Mouse (Mus musculus): ENCODE measurements around the gene Mettl16. TPM values are rescaled to one million over a fixed set of nuclear protein-coding genes. Genes with fewer than 3 reads are reported as not detected.

The Mettl16 gene
- total RNA-seq, 2 experiments from 2014 or later, result 22.5 to 24.3 TPM

DNA sequence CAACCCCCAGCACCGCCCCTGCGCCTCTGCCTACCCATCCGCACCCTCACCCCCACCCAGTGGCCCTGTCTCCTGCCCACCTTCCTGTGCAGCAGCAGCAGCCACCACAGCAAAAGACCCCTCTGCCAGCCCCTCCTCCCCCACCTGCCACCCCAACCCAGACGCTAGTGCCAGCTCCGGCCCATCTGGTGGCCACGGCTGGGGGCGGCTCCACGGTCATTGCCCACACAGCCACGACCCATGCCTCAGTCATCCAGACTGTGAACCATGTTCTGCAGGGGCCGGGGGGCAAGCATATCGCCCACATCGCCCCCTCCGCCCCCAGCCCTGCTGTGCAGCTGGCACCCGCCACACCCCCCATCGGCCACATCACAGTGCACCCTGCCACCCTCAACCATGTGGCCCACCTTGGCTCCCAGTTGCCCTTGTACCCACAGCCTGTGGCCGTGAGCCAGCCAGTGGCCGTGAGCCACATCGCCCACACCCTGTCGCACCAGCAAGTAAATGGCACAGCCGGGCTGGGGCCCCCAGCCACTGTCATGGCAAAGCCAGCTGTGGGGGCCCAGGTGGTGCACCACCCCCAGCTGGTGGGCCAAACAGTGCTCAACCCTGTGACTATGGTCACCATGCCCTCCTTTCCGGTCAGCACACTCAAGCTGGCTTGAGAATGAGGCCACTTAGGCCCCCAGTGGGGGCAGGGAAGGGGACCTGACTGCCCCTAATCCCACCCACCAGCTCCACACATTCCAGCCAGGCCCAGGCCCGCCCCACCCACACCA lies 72.2 kb downstream of the Mettl16 start:
- DNase-seq (ENCODE audit: low spot score in 2 of 2), result no peak

DNA sequence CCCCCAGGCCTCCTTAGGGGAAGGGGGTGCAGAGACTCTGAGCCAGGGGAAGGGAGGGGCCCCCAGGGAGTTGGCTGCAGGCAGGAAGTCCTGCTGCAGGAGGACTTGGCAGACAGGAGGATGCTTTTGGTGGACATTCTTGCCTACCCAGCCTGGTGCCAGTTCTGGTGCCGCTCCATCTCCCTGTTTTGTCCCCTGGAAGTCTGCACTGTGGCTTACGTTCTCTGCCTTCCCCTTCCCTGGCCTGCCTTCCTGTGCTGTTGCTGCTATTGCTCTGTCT lies 72.7 kb downstream of the Mettl16 start:
- no peak for DNase-seq (ENCODE audit: low spot score in 2 of 2)

DNA sequence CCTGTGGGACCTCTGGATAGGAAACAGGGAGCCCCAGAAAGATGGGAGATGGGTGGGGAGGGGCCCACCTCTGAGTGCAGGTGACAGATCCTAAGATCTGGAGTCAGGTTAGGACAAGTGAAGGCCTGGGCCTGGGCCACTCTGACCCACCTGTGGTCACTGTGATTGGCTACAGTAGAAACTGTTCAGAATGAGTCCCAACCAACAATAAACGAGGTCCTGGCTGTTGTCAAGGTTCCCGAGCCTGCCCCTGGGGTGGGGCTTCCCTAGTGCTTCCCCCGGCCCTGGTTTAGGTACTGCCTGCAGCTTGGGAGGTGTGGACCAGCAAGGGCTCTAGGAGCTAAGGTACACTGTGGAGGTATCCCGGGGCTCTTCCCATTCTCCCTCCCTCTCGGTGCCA lies 73.1 kb downstream of the Mettl16 start:
- DNase-seq (ENCODE audit: low spot score in 2 of 2), result no peak

DNA sequence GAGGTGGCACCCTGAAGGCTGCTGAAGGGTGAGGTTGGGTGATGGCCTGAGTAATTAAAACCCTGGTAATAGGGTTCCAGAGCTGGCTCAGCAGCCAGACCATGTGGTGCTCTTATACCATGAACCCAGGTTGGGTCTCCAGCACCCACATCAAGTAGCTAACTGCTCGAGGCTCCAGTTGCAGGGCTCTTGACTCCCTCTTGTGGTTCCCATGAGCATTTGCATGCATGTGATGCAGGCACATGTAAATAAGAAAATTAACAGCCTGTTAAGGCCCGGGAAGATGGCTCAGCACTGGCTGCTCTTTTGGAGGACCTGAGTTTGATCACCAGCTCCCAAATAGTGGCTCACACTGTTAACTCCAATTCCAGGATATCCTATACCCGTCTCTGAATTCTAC lies 75.2 kb downstream of the Mettl16 start:
- DNase-seq (ENCODE audit: low spot score in 2 of 2), result no peak

DNA sequence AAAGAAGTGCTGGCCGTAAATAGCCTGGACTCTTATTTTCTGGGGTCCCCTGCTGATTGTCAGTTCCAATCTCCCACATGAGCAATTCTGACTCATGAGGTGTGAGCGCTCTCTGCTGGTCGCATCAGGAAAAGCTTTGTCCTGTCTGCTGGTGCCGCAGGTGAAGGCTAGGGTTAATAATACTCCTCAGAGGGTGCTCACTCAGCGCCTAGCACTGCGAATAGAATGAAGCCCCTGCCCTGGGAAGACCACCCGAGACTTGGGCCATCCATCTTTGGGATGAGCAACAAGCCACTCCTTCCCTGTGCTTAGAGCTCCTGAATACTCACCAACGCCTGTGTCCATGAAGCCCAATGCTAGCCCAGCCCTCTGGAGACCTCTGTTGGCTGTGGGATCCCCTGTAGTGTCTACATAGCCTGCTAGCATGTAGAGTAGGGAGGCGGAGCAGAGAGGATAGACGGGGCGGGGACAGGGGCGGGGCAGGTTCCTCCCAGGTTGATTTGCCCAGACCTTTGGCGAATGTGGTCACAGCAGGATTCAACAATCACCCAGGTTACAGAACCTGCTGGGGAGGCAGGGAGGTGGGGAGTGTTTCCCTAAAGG lies 77.4 kb downstream of the Mettl16 start:
- DNase-seq (ENCODE audit: low spot score in 2 of 2), result peak; percentile 84 to 85

DNA sequence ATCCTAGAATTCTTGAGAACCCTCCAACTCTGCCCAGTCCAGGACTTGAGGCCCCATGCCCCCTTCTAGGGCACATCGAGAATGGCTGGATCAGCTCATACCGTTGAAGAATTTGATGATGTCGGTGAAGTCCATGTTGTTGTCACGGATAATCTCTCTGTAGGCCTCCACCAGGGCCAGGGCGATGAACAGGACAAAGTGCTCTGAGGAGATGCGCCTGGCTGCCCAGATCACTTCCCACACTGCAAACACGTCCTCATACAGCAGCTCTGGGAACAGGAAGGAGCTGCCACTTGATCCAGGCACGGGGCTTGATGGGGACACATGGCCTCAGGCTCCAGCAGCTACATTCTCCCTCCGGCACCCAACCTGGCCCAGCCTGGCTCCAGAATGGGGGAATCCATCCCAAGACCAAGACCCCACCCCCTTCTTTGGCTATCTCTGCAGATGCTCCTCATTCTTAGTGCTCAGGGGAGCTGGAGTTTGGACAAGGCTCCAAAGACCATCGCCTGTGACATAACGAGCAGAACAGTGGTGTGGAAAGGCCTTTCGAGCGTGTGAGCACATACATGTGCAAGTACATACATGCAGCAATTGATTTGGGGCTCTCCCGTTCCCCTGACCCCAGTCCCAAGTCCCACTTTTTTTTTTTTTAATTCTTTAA lies 80.5 kb downstream of the Mettl16 start:
- no peak for DNase-seq (ENCODE audit: low spot score in 2 of 2)

DNA sequence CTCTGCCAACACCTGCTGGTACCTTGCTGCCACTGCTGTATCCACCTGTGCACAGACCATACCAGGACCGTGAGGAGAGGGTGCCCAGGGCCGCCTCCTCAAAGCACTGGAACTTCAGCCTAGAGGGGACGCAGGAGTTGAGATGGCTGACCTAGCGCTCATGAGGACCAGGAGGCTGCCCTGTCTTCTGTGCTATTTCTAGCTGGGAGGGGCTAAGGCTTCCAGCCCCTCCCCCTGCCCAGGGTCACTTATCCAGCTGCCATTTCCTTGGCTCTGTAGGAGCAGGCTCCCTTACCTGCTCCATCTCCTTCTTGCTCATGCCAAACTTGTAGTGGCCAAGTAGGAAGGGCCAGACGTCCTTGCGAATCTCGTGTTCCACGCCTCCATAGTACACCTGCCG lies 87.1 kb downstream of the Mettl16 start:
- DNase-seq (ENCODE audit: low spot score in 2 of 2), result no peak

DNA sequence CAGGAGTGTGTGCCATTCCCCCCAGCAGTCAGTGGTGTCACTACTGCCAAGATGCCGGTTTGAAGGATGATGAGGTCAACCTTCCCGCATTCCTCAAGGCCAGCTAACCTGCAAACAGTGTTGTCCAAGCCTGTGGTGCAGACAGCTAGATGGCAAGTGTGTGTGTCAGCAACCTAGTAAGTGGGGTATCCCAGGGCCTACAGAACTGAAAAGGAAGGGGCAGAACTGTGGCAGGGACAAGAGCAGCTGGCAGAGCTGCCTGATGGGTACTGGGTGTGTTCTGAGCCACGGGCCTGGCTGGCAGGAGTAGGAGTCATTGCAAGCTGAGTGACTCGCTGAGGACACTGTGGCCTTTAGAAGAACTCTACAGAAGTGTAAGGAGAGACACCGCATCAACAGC lies 91.5 kb downstream of the Mettl16 start:
- DNase-seq (ENCODE audit: low spot score in 2 of 2), result no peak

DNA sequence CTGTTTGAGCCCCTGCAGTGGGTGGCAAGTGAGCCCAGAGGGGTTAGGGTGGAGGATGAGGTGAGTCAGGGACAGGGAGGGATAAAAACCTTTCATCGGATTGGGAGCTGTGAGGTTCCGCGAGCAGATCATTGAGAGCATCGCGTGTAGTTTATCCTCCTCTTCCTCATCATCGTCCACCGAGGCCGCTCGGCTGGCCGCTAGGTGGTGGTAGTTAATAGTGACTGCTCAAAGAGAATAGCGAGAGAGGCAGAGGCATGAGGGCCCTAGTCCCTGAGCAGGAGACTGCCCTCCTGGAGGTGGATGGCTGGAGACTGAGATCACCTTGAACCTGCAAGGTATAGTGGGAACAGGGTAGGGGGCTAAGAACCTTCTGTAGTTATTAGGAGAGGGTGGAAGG lies 92.8 kb downstream of the Mettl16 start:
- DNase-seq (ENCODE audit: low spot score in 2 of 2), result peak in 1 of 2 experiments; percentile 66

DNA sequence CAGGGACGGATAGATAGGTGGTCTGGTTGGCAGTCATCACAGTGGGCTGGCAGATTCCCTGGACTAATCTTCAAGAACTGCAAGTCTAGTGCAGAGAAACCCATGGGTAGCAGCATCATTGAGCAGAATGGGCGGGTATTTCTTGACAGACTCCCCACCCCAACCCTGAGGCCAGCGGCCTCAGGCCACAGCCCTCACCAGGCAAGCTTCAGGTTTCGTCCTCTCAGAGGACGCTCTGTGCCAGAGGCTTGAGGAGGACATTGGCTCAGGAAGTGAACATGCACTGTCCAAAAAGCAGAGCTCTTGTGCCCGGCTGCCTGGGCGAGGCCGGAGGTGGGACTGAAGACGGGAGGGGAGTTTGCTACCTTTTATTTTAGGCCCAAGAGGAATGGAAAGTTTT lies 93.8 kb downstream of the Mettl16 start:
- no peak for DNase-seq (ENCODE audit: low spot score in 2 of 2)

DNA sequence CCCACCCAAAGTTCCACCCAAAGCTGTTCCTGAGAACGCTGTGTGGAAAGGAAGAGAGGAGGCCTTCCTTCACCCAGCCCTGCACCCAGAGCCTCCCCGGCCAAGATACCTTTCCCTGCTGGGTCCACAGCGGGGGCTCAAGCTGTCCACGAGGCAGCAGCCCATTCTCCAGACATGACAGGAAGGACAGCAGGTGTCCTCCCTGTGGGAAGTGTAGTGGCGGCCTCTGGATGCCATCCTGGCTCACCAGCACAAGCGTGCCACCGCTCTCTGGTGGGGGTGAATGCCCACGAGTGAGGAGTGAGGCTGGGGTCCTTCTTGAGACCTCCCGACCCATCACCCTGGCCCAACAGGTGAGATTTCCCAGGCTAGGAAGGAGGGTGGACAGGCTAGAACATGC lies 94.6 kb downstream of the Mettl16 start:
- no peak for DNase-seq (ENCODE audit: low spot score in 2 of 2)

DNA sequence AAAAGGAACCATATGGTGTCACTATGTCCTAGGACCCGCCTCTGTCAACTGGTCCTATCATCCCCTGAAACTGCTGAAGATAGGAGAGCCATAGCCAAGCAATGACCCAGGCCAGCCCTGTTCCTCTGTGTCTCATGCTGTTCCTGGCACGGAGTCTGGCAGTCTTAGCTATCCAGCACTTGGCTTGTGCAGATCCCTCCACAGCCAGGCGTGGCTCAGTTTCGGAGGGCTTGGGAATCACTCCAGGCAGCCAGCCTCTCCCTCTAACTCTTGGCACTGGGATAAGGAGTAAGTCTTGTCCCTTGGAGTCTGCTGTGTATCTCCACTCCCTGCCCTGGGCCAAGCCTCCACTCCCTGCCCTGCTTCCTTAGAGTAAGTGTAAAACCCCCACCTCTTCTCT lies 96.0 kb downstream of the Mettl16 start:
- peak; percentile 66 to 74 for DNase-seq (ENCODE audit: low spot score in 2 of 2)

DNA sequence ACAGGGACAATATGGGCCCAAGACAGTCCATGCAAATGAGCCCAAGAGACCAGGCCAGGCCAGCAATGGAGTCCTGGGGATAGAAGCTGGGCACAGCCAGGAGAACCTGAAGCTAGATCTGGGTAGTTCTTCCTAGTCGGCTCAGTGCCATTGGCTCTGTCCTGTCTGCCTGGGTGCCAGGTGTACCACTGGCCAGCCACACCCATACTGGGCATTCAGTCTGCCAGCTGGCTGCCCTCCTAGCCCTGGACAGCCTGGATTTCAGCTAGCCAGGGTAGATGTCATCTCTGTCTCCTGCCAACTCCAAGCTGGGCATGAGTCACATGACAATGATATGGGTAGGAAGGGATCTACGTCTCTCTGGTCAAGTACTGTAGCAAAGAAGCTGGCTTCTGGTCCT lies 96.6 kb downstream of the Mettl16 start:
- peak in 1 of 2 experiments; percentile 45 for DNase-seq (ENCODE audit: low spot score in 2 of 2)

DNA sequence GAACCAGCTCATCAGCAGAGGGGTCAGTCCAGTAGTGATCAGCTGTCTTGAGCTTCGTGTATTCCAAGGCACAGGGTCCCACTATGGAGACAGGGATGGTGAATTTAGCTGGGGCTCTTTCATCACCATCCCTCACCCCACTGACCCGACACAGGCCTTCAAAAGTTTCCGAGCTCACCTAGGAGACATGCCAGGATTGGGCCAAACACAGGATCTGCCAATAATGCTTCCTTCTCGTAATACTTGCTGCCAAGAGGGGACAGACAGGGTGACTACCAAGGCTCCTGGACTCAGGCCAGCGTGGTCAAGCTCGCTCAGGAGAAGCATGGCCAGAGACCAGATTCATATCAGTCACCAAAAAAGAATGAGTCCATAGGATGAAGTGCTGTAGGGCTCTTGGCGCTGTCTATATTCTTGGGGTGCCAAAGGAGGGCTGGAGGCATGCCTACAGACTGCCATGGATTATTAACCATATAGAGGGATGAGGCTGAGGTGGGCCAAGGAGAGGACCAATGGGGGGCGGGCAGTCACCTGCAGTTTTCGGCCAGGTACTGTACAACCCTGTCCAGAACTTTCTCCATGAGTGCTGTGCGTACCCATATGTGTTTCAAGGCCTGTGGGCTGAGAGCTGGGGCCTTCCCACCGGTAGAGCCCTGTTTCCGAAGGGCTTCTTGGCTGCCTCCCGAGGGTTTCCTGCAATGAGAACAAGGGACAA lies 97.6 kb downstream of the Mettl16 start:
- no peak for DNase-seq (ENCODE audit: low spot score in 2 of 2)

DNA sequence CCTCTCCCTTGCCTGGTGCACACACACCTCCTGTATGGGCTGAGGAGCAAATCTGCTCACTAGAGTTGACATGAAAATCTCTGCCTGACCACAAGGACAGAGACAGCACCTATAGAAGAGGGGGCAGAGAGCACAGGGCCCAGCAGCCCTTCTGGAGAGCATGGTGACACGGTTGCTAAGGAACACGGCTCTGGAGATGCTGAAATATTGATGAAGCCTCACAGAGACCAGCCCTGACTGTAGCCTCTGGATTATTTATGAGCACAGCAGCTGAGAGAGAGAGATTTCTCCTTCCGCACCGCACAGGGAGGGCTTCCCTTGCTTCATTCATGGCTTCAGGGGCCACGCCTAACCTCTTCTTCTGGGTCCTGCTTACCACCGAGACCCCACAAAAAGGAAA lies 99.0 kb downstream of the Mettl16 start:
- no peak for DNase-seq (ENCODE audit: low spot score in 2 of 2)

DNA sequence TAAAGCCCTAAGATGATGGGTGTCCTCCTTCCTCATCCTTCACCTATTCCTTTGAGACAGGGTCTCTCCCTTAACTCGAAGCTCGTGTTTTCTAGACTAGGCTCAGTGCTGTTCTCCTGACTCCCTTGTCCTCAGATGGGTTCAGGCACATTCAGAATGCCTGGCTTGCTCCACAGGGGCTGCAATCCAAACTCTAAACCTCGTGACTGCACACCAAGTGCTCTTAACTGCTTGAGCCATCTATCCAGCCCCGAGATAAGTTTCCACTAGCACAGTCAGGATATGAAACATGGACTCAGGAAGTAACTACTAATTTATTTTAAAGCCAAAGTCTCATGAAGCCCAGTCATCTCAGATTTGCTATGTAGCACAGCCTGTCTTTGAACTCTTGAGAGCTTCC lies 99.9 kb downstream of the Mettl16 start:
- DNase-seq (ENCODE audit: low spot score in 2 of 2), result no peak

DNA sequence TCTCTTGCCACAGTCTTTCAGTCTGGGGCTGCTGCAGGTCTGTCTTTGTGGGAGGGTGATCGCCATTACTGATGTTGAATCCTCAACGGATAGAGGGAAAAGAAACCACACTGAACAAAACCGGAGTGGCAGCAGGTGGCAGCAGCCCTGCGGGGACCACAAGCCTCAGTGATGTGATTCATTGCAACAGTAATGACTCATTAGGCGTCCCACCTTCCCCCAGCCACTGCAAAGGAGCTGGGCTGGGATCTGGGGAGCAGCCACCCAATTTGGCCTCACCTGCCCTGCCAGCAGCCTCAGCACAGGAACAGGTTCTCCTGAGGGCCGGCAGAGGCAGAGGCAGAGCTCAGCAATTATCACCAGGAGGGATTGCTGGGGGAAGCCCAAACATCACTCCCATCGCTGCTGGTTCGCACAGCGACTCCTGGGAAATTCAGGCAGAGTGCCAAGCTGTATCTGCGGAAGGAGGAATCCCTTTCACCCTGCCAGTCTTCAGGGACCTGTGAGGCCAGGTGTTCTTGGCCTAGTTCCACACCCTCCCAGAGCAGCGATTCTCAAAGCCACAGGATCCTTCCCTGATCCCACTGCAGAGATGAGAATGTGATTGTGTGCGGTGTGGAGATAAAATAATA lies 100.5 kb downstream of the Mettl16 start:
- peak; percentile 47 to 58 for DNase-seq (ENCODE audit: low spot score in 2 of 2)

DNA sequence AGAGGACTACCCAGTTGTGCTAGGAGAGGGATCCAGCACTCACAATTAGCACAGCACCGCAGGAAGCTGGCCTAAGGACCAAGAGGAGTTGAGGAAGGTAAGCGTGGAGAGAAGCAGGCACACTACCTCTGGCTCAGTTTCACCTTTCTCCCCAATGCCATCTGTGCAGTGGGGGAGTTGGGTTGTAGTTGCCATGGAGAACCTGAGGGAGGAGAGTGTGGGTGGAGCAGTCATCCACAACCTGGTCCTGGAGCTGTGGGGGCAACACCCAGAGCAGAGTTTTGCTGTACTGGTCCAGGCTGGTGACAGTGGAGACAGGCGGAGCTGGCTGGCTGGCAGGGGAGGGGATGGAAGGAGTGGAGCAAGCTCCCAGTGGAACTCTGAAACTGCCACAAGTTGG lies 104.0 kb downstream of the Mettl16 start:
- DNase-seq (ENCODE audit: low spot score in 2 of 2), result no peak

DNA sequence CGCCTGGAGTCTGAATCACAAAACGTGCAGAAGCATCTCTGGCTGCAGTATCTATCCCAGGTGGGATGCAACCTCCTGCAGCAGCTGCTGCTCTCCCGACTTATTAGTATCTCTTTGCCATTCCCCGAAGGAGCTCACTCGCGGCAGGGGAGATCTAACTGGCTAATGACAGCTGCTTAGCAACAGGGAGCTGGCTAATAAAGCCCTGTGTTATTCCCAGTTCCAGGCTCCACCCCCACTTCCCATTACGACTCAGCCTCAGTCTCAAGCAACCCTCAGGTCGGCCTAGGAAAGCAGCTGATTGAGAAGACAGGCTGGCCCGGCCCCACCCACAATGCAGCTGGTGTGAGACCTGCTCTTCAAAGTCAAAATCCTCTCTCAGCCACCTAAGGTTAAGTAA lies 106.2 kb downstream of the Mettl16 start:
- peak; percentile 69 to 71 for DNase-seq (ENCODE audit: low spot score in 2 of 2)

Data from layer of hippocampus, postnatal 10 days (tissue).